Mouse (Mus musculus) lung, postnatal 0 days (tissue): ENCODE results near the gene Spsb2.

Source experiments
- CTCF ChIP-seq: IDR thresholded peaks from 2 replicates; pipeline ENCODE4 v1.5.1; 2016; ENCODE audit warnings: antibody characterized with exemption, mild to moderate bottlenecking
- EP300 ChIP-seq: IDR thresholded peaks from 2 replicates; pipeline ENCODE4 v1.6.1; 2016; ENCODE audit warnings: antibody characterized with exemption, mild to moderate bottlenecking, control low read depth

GRCm38 (mm10) chr6:124856321-124856720 is 47.9 kb downstream of the Spsb2 start:
- TF ChIP-seq EP300: no peak
- no peak for TF ChIP-seq CTCF
